Mouse (Mus musculus) hindbrain, embryonic 11.5 days (tissue): ENCODE measurements around the gene Capn5. TPM values are rescaled to one million over a fixed set of nuclear protein-coding genes. Genes with fewer than 3 reads are reported as not detected.
"Not testable (repeated sequence)": the region's sequence is repeated elsewhere in the genome, so short reads cannot be mapped to it uniquely, and the experiment has no call there.

Source experiments
- ATAC-seq: fragments of 200-750 bp; cut with Nextera tagmentation; 2 replicates; pipeline ENCODE4 v1.8.0; 2017; ENCODE audit warnings: mild to moderate bottlenecking, moderate TSS enrichment, moderate library complexity; ENCODE audit not compliant: low FRiP score
- DNase-seq: peaks from one replicate; pipeline ENCODE4 v3.0.0-alpha.2; 2015; ENCODE audit warnings: low spot score
- H3K27ac ChIP-seq: fragments of 300-500 bp; sonication (generic); 2 replicates; pipeline ENCODE4 v1.5.1; 2014; ENCODE audit warnings: mild to moderate bottlenecking, low read depth, low read length
- H3K27me3 ChIP-seq: fragments of 300-500 bp; sonication (generic); 2 replicates; pipeline ENCODE4 v1.6.1; 2014; ENCODE audit warnings: mild to moderate bottlenecking, low read length, moderate library complexity, mixed read lengths; ENCODE audit not compliant: control insufficient read depth, insufficient read depth
- H3K36me3 ChIP-seq: fragments of 300-500 bp; sonication (generic); 2 replicates; pipeline ENCODE4 v1.6.1; 2014; ENCODE audit warnings: mild to moderate bottlenecking, low read length, moderate library complexity, mixed read lengths; ENCODE audit not compliant: control insufficient read depth, insufficient read depth
- H3K4me1 ChIP-seq: fragments of 300-500 bp; sonication (generic); replicated peaks from 2 replicates; pipeline ENCODE4 v1.6.1; 2014; ENCODE audit warnings: low read length, mixed read lengths; ENCODE audit not compliant: control insufficient read depth, insufficient read depth
- H3K4me2 ChIP-seq: fragments of 300-500 bp; sonication (generic); replicated peaks from 2 replicates; pipeline ENCODE4 v1.6.1; 2014; ENCODE audit warnings: mild to moderate bottlenecking, low read depth, low read length
- H3K4me3 ChIP-seq: fragments of 300-500 bp; sonication (generic); 2 replicates; pipeline ENCODE4 v1.5.1; 2014; ENCODE audit warnings: low read depth, low read length
- H3K9ac ChIP-seq: fragments of 300-500 bp; sonication (generic); 2 replicates; pipeline ENCODE4 v1.6.1; 2014; ENCODE audit warnings: low read depth, low read length
- H3K9me3 ChIP-seq: fragments of 300-500 bp; sonication (generic); 2 replicates; pipeline ENCODE4 v1.6.1; 2016; ENCODE audit warnings: low read length; ENCODE audit not compliant: control insufficient read depth
- WGBS: fragments of 180-500 bp; shearing (Covaris S2); extraction: QIAGEN DNeasy Blood & Tissue Kit; methylation state at CpG from one replicate; pipeline ENCODE4 v1.1.7; 2014; 5-methylcytosine and 5-hydroxymethylcytosine counted together
- polyA plus RNA-seq: library from polyadenylated mRNA; unstranded; fragments of >200 nt; fragmentation: Nextera tagmentation; extraction: Ambion mirVana; gene quantifications from 2 replicates; pipeline ENCODE4 v1.2.1, GENCODE M21; 2014

The Capn5 gene
- polyA plus RNA-seq, 1 experiment from 2014 or later, result 4.8 TPM

DNA sequence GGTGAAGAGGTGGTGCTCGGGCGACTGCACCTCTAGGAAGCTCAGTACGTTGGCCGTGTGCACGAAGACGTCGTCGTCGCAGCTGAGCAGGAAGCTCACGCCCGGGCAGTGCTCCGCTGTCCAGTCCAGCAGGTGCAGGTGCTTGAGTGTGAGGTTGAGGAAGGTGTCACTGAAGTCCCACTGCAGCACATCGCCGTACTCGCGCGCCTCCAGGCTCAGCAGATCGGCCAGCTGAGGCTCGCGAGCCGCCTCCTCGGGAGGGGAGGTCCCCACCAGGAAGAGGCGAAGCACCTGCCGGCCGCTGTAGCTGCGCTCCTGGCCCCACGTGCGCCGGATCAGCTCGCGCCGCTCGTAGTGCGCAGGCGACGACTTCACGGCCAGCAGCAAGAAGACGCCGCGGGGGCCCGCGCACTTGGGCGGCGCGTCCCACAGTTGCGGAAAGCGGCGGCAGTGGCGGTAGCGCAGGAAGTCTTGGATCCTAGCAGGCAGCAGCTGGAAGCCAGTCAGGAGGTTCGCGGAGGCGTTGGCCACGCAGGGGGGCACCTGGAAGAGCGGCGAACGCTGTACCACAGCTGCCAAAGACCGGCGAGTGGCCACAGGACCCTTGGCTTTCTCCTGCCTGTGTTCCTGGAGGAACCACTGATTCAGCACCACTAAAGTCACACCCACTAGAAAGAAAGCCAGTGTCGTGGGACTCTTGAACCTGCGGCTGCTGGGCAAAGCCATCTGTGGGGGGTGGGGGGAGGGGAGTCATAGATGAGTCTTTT is 16.1 kb upstream of the Capn5 start:
- H3K4me3 ChIP-seq, result peak overlapping the region; percentile 38
- H3K27ac ChIP-seq, result no peak overlapping the region
- H3K4me2 ChIP-seq, result peak overlapping the region; percentile 90
- peaks cover 50% of the 10 kb centered on the region for H3K27me3 ChIP-seq
- H3K36me3 ChIP-seq, result no peaks in the 10 kb centered on the region
- H3K9me3 ChIP-seq, result no peaks in the 10 kb centered on the region
- H3K4me1 ChIP-seq, result peaks cover 10% of the 10 kb centered on the region
- ATAC-seq (peak; percentile 49; the same call in 1 of the 2 replicates), DNase-seq (peak; percentile 54)
- 3% methylated on average over 61 of the region's 61 CpGs for WGBS
- peak overlapping the region; percentile 31; the same call in 1 of the 2 replicates for H3K9ac ChIP-seq

DNA sequence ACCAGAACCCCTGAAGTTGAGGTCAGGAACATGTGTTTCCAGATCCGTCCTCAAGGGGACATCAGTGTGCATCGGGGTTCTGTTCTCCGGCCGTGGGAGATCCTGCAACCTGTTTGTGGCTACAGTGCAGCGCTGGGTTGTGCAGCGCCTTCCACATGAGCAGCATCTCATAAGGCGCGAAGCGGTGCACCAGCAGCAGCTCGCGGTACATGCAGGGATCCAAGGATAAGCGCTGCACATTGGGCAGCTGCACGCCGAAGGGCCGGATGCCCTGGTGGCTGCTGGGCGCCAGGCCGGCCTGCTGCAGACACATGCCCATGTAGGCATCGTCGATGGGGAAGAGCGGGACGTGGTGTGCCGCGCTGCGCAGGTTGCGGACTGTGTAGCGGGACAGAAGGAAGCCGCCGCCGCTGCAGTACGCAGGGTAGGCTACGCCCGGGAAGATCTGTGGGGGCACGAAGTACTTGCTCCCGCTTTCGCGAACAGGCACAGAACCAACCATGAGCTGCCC is 15.5 kb upstream of the Capn5 start:
- no peak overlapping the region for H3K27ac ChIP-seq
- peak; percentile 74; the same call in 1 of the 2 replicates for ATAC-seq

DNA sequence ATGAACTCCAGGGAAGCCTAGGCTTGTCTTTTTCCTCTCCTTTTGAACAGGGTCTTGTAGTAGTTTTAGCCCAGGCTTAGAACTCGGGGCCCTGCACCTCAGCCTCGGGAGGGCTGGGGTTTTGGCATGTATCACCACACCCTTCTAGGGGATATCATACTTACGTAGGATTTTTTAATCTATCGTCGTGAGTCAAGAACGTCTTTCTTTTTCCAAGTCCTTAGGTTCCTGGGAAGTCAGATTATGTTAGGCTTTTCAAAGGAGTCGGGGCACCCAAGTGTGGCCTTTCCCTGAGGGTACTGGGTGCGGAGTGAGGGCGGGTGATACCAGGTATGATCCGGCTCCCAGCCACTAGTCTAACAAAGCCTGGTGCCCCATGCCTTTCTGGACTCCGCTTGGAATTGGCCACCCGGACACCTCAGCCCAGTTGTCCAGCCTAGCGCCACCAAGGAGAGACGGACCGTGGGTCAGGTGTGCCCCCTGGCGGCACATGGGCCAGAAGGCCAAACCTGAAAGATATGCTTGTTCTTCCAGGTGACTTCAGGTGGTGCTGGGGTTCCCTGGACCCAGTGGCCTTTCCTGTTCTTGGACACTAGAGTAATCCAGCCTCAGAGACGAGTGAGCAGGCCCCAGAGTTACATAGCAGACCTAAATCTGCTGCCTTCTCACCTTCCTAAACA is 13.6 kb upstream of the Capn5 start:
- Histone ChIP-seq H3K9ac (no peak overlapping the region), H3K4me2 (no peak overlapping the region), H3K36me3 (no peaks in the 10 kb centered on the region), H3K27me3 (peaks cover 49% of the 10 kb centered on the region), H3K9me3 (no peaks in the 10 kb centered on the region), H3K4me1 (peaks cover 12% of the 10 kb centered on the region), H3K4me3 (no peak overlapping the region), H3K27ac (no peak overlapping the region)
- peak; percentile 33 for DNase-seq
- no peak for ATAC-seq
- WGBS, result 70% methylated on average over 17 of the region's 17 CpGs

More for the DNA sequence above, 15.5 kb upstream of the Capn5 start:
- Histone ChIP-seq H3K4me3 (peak overlapping the region; percentile 38), H3K9me3 (no peaks in the 10 kb centered on the region), H3K36me3 (no peaks in the 10 kb centered on the region), H3K4me1 (peaks cover 10% of the 10 kb centered on the region), H3K27me3 (peaks cover 50% of the 10 kb centered on the region), H3K9ac (peak overlapping the region; percentile 31; the same call in 1 of the 2 replicates), H3K4me2 (peak overlapping the region; percentile 90)
- 9% methylated on average over 36 of the region's 36 CpGs for WGBS
- DNase-seq, result peak; percentile 67

DNA sequence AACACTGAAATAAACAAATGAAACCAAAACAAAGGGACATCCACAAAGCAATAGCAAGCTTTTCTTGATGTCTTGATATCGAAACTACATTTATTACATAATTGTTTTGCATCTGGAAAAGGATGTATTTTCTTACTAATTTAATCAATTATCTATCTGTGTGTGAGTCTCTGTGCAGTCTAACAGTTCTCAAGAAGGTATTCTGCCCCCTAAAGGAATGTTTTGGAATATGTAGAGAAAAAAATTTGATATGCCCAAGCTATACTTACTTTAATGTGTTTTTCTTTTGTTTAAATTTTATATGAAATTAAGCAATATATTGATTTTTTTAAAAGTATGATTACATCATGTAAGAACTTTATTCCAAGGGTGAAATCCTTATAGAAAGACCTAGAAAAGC is 12.5 kb upstream of the Capn5 start:
- no peak for ATAC-seq
- no peak overlapping the region for H3K4me3 ChIP-seq
- WGBS, result 86% methylated on average over 1 of the region's 1 CpGs
- no peak overlapping the region for H3K4me2 ChIP-seq
- H3K27me3 ChIP-seq, result peaks cover 40% of the 10 kb centered on the region
- H3K36me3 ChIP-seq, result no peaks in the 10 kb centered on the region
- no peak overlapping the region for H3K9ac ChIP-seq
- no peaks in the 10 kb centered on the region for H3K9me3 ChIP-seq
- DNase-seq, result no peak
- peaks cover 12% of the 10 kb centered on the region for H3K4me1 ChIP-seq
- no peak overlapping the region for H3K27ac ChIP-seq

DNA sequence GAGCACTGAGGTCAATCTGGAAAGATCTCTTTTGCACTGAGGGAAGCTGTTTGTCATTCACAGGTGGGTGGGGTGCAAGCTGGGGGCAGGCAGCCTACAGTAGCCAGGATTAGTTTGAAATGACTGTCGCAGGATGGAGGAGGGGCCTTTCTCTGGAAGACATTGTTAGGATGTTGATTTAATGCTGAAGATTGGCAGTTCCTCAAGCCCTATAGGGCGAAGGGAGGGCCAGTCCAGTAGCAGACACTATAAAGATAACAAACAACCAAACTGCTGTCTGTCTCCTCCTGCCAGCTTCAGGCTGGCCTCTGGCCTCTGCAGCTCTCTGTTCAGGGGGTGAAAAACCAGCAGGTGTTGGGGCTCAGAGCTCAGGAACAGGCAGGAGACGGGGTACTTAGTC is 11.7 kb upstream of the Capn5 start:
- H3K27me3 ChIP-seq, result peaks cover 33% of the 10 kb centered on the region
- DNase-seq, result no peak
- no peak overlapping the region for H3K27ac ChIP-seq
- WGBS, result 55% methylated on average over 3 of the region's 3 CpGs
- no peak for ATAC-seq
- H3K36me3 ChIP-seq, result no peaks in the 10 kb centered on the region
- peaks cover 12% of the 10 kb centered on the region for H3K4me1 ChIP-seq
- no peak overlapping the region for H3K4me2 ChIP-seq
- H3K9ac ChIP-seq, result no peak overlapping the region
- no peaks in the 10 kb centered on the region for H3K9me3 ChIP-seq
- H3K4me3 ChIP-seq, result no peak overlapping the region

DNA sequence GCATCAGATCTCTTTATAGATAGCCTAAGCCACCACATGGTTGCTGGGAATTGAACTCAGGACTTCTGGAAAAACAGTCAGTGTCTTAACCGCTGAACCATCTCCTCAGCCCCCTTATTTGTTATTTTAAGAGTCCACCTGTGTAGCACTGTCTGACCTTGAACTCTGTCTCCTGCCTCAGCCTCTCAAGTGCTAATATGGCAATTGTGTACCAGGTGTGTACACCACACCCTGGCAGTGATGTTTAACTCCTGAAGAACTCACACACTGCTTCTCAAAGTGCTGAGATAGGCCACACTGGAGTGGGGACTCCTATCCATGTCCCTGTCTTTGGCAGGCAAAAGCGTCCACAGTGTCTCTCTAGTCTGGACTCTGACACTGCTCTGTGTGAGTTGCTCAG is 10.6 kb upstream of the Capn5 start:
- 86% methylated on average over 2 of the region's 2 CpGs for WGBS
- H3K9ac ChIP-seq, result no peak overlapping the region
- no peaks in the 10 kb centered on the region for H3K36me3 ChIP-seq
- H3K4me2 ChIP-seq, result no peak overlapping the region
- peaks cover 5% of the 10 kb centered on the region for H3K4me1 ChIP-seq
- DNase-seq (no peak), ATAC-seq (no peak)
- no peak overlapping the region for H3K27ac ChIP-seq
- H3K27me3 ChIP-seq, result peaks cover 22% of the 10 kb centered on the region
- no peak overlapping the region for H3K4me3 ChIP-seq
- H3K9me3 ChIP-seq, result no peaks in the 10 kb centered on the region

DNA sequence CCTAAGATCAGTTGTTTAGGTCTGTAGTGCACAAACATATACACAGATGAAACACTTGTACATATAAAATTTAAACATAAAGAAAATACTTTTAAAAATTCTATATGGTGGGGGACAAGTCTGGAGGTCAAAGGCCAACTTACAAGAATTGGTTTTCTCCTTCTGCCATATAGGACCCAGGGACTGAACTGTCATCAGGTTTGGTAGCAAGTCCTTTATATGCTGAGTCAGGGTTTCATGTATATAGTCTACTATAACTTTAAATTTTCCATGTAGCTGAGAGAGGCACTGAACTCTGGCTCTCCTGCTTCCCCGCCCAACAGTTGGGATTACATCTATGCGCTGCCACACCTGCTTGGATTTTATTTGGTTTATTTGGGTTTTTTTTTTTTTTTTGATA is 10.2 kb upstream of the Capn5 start:
- peaks cover 18% of the 10 kb centered on the region for H3K27me3 ChIP-seq

DNA sequence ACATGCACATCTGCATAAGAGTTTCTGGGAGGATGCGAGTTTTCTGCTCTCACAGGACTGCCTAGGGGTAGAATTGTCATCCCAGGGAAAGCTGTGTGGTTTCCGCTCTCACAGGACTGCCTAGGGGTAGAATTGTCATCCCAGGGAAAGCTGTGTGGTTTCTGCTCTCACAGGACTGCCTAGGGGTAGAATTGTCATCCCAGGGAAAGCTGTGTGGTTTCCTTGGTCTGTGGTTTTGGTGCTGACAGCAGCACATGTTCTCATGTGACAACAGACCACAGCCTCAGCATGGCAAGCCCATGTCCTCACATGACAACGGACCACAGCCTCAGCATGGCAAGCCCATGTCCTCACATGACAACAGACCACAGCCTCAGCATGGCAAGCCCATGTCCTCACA is 9.3 kb upstream of the Capn5 start:
- not testable (repeated sequence) for H3K9me3 ChIP-seq, ATAC-seq, H3K36me3 ChIP-seq, H3K27me3 ChIP-seq, DNase-seq, H3K9ac ChIP-seq, H3K4me1 ChIP-seq, H3K4me2 ChIP-seq, H3K4me3 ChIP-seq
- 73% methylated on average over 2 of the region's 3 CpGs for WGBS
- peak overlapping the region; percentile 62; the same call in 1 of the 2 replicates for H3K27ac ChIP-seq

More for the DNA sequence above, 10.2 kb upstream of the Capn5 start:
- H3K4me2 ChIP-seq, result no peak overlapping the region
- 93% methylated on average over 2 of the region's 2 CpGs for WGBS
- no peaks in the 10 kb centered on the region for H3K9me3 ChIP-seq
- H3K4me1 ChIP-seq, result peaks cover 2% of the 10 kb centered on the region; the same call in 1 of the 2 replicates
- no peak overlapping the region for H3K4me3 ChIP-seq
- ATAC-seq, result no peak
- H3K27ac ChIP-seq, result no peak overlapping the region
- H3K36me3 ChIP-seq, result no peaks in the 10 kb centered on the region
- DNase-seq, result no peak
- no peak overlapping the region for H3K9ac ChIP-seq
